Mouse (Mus musculus) bone marrow macrophage, adult 2 months (primary cell): ENCODE measurements around the gene Oser1.

Experiments used
- CTCF ChIP-seq: IDR thresholded peaks from 2 replicates; pipeline ENCODE4 v1.5.1; 2012; ENCODE audit warnings: low read depth, mild to moderate bottlenecking, low read length, moderate library complexity
- POLR2A ChIP-seq: IDR thresholded peaks from 2 replicates; pipeline ENCODE4 v1.6.1; 2012; ENCODE audit warnings: mild to moderate bottlenecking, low read depth, low read length, borderline replicate concordance

DNA sequence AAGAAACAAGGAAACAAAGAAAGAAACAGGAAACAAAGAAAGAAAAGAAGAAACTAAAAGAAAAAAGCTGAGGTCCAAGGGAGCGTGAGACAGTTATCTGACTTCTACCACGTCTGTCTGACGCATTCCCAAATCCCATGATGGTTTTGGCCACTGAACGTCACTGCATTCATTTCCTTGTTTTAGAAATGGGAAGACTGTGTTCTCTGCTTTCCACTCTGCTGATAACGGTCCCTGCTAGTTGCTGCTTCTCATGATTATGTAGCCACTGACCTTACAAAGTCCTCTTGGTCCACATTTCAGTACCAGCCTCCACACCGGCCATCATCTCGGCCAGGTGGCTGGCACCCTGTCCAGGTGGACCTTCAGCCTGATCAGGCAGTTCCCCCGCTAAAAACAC is 25.3 kb downstream of the Oser1 start:
- TF ChIP-seq POLR2A (no peak), CTCF (no peak)
